9 mouse cellular contexts compared by ENCODE assay signal in the genomic region with DNA sequence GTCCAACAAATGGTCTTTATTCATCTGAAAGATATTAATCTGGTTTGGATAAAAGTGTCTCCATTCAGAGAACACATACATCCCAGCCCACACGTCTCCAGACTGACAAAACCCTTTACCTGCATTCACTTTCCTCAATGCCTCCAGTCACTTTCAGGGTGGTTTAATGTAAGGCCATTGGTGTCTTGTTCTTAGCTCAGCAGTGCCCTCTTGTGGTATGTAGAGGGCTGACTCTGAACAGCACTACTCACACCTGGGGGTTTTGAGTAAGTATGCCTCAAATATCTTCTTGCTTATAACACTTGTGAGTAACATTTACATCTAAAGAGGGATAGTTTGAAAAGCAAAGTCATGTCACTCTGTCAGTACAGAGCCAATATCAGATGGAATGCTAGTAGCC.
A peak's percentile ranks its signal among the peaks of the same experiment; 100 is the strongest.
DNase-seq lines count a peak whose midpoint lies in the region; TF ChIP-seq lines count a peak whose summit lies in the region.
"Had no signal": no experiment of that assay in that cellular context is flagged by ENCODE, and none has a peak within 500 bp of the region (broad histone marks: within the 10 kb centered on the region; RNA-seq: fewer than 3 reads in every experiment).

No protein-coding gene starts in this region.

- H3K9me3 ChIP-seq in E14TG2a.4 (ENCODE audit: low read length), result no peaks in the 10 kb centered on the region
- H3K9me3 ChIP-seq: limb, embryonic 15.5 days had no signal

- H3K79me2 ChIP-seq in heart, adult 2 months (replicated peaks; ENCODE audit: control insufficient read depth, insufficient read depth, low read length), result no peaks in the 10 kb centered on the region

- peaks cover 3% of the 10 kb centered on the region; the same call in 1 of the 2 replicates for H3K27me3 ChIP-seq in heart, adult 2 months (ENCODE audit: control insufficient read depth, insufficient read depth, low read length)
- no peaks in the 10 kb centered on the region for H3K27me3 ChIP-seq in E14TG2a.4 (ENCODE audit: insufficient read depth, low read length)

- H3K4me3 ChIP-seq in heart, adult 2 months, result no peak overlapping the region
- H3K4me3 ChIP-seq in E14TG2a.4 (replicated peaks; ENCODE audit: low read length), result no peak overlapping the region
- H3K4me3 ChIP-seq: limb, embryonic 15.5 days had no signal

- no peak for TF ChIP-seq EP300 in heart, adult 2 months (IDR thresholded peaks at IDR 0.05; ENCODE audit: insufficient read depth, low read depth, low read length)

- H3K36me3 ChIP-seq in heart, adult 2 months (ENCODE audit: control insufficient read depth, insufficient read depth, low read length), result no peaks in the 10 kb centered on the region
- no peaks in the 10 kb centered on the region for H3K36me3 ChIP-seq in E14TG2a.4 (ENCODE audit: insufficient read depth, low read length)
- H3K36me3 ChIP-seq: limb, embryonic 15.5 days had no signal

- H3K4me1 ChIP-seq in heart, adult 2 months (ENCODE audit: control insufficient read depth, insufficient read depth, low read length), result no peaks in the 10 kb centered on the region
- no peaks in the 10 kb centered on the region for H3K4me1 ChIP-seq in E14TG2a.4 (replicated peaks; ENCODE audit: low read depth, low read length)
- H3K4me1 ChIP-seq: limb, embryonic 15.5 days had no signal

- TF ChIP-seq POLR2A in heart, adult 2 months (IDR thresholded peaks at IDR 0.05; ENCODE audit: insufficient read depth, low read depth, low read length), result no peak

- DNase-seq in heart, adult 2 months, result no peak
- DNase-seq in heart, adult 9 months (ENCODE audit: low spot score in 2 of 2), result no peak
- DNase-seq in cerebellum, postnatal 10 days, result peak; percentile 74 to 82
- DNase-seq in frontal cortex, postnatal 25 days (ENCODE audit: low spot score in 2 of 2), result peak; percentile 9 to 49
- DNase-seq in layer of hippocampus, postnatal 14 days (ENCODE audit: low spot score in 2 of 2), result peak; percentile 26 to 57
- DNase-seq in neural tube, embryonic 10.5 days (ENCODE audit: extremely low spot score, low spot score), result peak; percentile 34
- no peak for DNase-seq in T-cell, adult 2 months (ENCODE audit: low spot score)

- TF ChIP-seq CTCF in heart, adult 2 months (IDR thresholded peaks at IDR 0.05), result peak; percentile 78
- peak; percentile 62 for TF ChIP-seq CTCF in E14TG2a.4 (conservative IDR thresholded peaks at IDR 0.05; ENCODE audit: low read length)

- no peak overlapping the region for H3K9ac ChIP-seq in heart, adult 2 months (ENCODE audit: low read depth, low read length)
- H3K9ac ChIP-seq: limb, embryonic 15.5 days had no signal

- WGBS in heart, adult 2 months, result 17% methylated on average over 1 of the region's 1 CpGs

- no peak overlapping the region for H3K27ac ChIP-seq in heart, adult 2 months
- H3K27ac ChIP-seq: limb, embryonic 15.5 days had no signal

- intact Hi-C loops in heart, adult 2 months (cut with DNase I), result no loop called here

Comparison
In these comparisons a context has a peak if more than half of its experiments do, and no peak if none do; other contexts are left out.
1. DNase-seq: peak in cerebellum, postnatal 10 days (2 of 2), frontal cortex, postnatal 25 days (2 of 2), layer of hippocampus, postnatal 14 days (2 of 2) and neural tube, embryonic 10.5 days (single experiment); none in heart, adult 2 months (0 of 2), heart, adult 9 months (0 of 2) and T-cell, adult 2 months (single experiment).